Mouse (Mus musculus) cortical plate, adult 2 months (tissue): ENCODE measurements at regions not wholly inside any gene's neighbourhood (a gene's known extent, or its start where the extent isn't known, plus 50 kb on each side); places are given as distances from the start of the nearest gene placed in this dataset.

Experiments
- CTCF ChIP-seq: fragments of 200-500 bp; IDR thresholded peaks from 2 replicates; pipeline ENCODE4 v1.5.1; 2011; ENCODE audit warnings: mild to moderate bottlenecking, control low read depth, low read length; ENCODE audit not compliant: insufficient read depth; ENCODE audit errors: extremely low read depth
- POLR2A ChIP-seq: fragments of 200-500 bp; IDR thresholded peaks from 2 replicates; pipeline ENCODE4 v1.6.1; 2011; ENCODE audit warnings: mild to moderate bottlenecking, low read length, control low read depth; ENCODE audit not compliant: insufficient read depth; ENCODE audit errors: extremely low read depth

- no peak for TF ChIP-seq CTCF
- no peak for TF ChIP-seq POLR2A
These were observed 69.2 kb upstream of the Rgs1 start for GRCm38 (mm10) chr1:144318289-144318688.
